Mouse (Mus musculus): ENCODE measurements around the gene Mt2. TPM values are rescaled to one million over a fixed set of nuclear protein-coding genes. Genes with fewer than 3 reads are reported as not detected.

Gene Mt2
- polyA plus RNA-seq, 1 experiment from 2014 or later, result 143 TPM

GRCm38 (mm10) chr8:94206256-94206655 is 33.8 kb downstream of the Mt2 start:
- WGBS, result 79% methylated on average over 8 of the region's 8 CpGs
- Histone ChIP-seq H3K4me2 (replicated peaks; ENCODE audit: low read depth, low read length) (no peak overlapping the region), H3K4me3 (ENCODE audit: low read depth, low read length) (no peak overlapping the region), H3K9ac (replicated peaks; ENCODE audit: low read depth) (no peak overlapping the region), H3K27me3 (replicated peaks; ENCODE audit: insufficient read depth, low read length) (no peaks in the 10 kb centered on the region), H3K4me1 (ENCODE audit: insufficient read depth, low read depth, low read length) (no peaks in the 10 kb centered on the region), H3K36me3 (ENCODE audit: insufficient read depth, low read length) (no peaks in the 10 kb centered on the region), H3K27ac (ENCODE audit: low read length) (no peak overlapping the region), H3K9me3 (ENCODE audit: low read length) (no peaks in the 10 kb centered on the region)
- ATAC-seq, result no peak; the same call in 1 of the 2 replicates
- no peak for TF ChIP-seq EP300 (IDR thresholded peaks at IDR 0.05)
- TF ChIP-seq CTCF (IDR thresholded peaks at IDR 0.05), result no peak
- no peak for DNase-seq (ENCODE audit: low spot score)

- H3K9me3 ChIP-seq (ENCODE audit: low read length), result no peaks in the 10 kb centered on the region
- no peak overlapping the region for H3K9ac ChIP-seq (replicated peaks; ENCODE audit: low read depth)
- no peaks in the 10 kb centered on the region for H3K27me3 ChIP-seq (replicated peaks; ENCODE audit: insufficient read depth, low read length)
- WGBS, result 50% methylated on average over 2 of the region's 2 CpGs
- H3K4me1 ChIP-seq (ENCODE audit: insufficient read depth, low read depth, low read length), result no peaks in the 10 kb centered on the region
- DNase-seq (ENCODE audit: low spot score) (no peak), ATAC-seq (no peak)
- no peak overlapping the region for H3K27ac ChIP-seq (ENCODE audit: low read length)
- TF ChIP-seq EP300 (IDR thresholded peaks at IDR 0.05), result no peak
- TF ChIP-seq CTCF (IDR thresholded peaks at IDR 0.05), result no peak
- H3K4me2 ChIP-seq (replicated peaks; ENCODE audit: low read depth, low read length), result no peak overlapping the region
- no peak overlapping the region for H3K4me3 ChIP-seq (ENCODE audit: low read depth, low read length)
- no peaks in the 10 kb centered on the region for H3K36me3 ChIP-seq (ENCODE audit: insufficient read depth, low read length)
Measured at GRCm38 (mm10) chr8:94207491-94207890, 35.0 kb downstream of the Mt2 start.

- Histone ChIP-seq H3K36me3 (ENCODE audit: insufficient read depth, low read length) (no peaks in the 10 kb centered on the region), H3K4me2 (replicated peaks; ENCODE audit: low read depth, low read length) (no peak overlapping the region), H3K4me3 (ENCODE audit: low read depth, low read length) (no peak overlapping the region), H3K9me3 (ENCODE audit: low read length) (no peaks in the 10 kb centered on the region), H3K4me1 (ENCODE audit: insufficient read depth, low read depth, low read length) (0 out of 2 replicates have a peak, but pooled peaks cover 4% of the 10 kb centered on the region), H3K9ac (replicated peaks; ENCODE audit: low read depth) (no peak overlapping the region), H3K27ac (ENCODE audit: low read length) (no peak overlapping the region), H3K27me3 (replicated peaks; ENCODE audit: insufficient read depth, low read length) (no peaks in the 10 kb centered on the region)
- TF ChIP-seq CTCF (IDR thresholded peaks at IDR 0.05), result no peak
- no peak for TF ChIP-seq EP300 (IDR thresholded peaks at IDR 0.05)
- 66% methylated on average over 6 of the region's 6 CpGs for WGBS
- ATAC-seq (no peak), DNase-seq (ENCODE audit: low spot score) (no peak)
Measured at GRCm38 (mm10) chr8:94209639-94210038, 37.2 kb downstream of the Mt2 start.

GRCm38 (mm10) chr8:94210225-94210624 is 37.8 kb downstream of the Mt2 start:
- no peak overlapping the region for H3K4me2 ChIP-seq (replicated peaks; ENCODE audit: low read depth, low read length)
- H3K9ac ChIP-seq (replicated peaks; ENCODE audit: low read depth), result no peak overlapping the region
- 0 out of 2 replicates have a peak, but pooled peaks cover 7% of the 10 kb centered on the region for H3K4me1 ChIP-seq (ENCODE audit: insufficient read depth, low read depth, low read length)
- H3K9me3 ChIP-seq (ENCODE audit: low read length), result no peaks in the 10 kb centered on the region
- H3K36me3 ChIP-seq (ENCODE audit: insufficient read depth, low read length), result no peaks in the 10 kb centered on the region
- DNase-seq (ENCODE audit: low spot score) (no peak), ATAC-seq (no peak)
- no peak overlapping the region for H3K27ac ChIP-seq (ENCODE audit: low read length)
- TF ChIP-seq CTCF (IDR thresholded peaks at IDR 0.05) (no peak), EP300 (IDR thresholded peaks at IDR 0.05) (no peak)
- WGBS, result 71% methylated on average over 3 of the region's 3 CpGs
- no peak overlapping the region for H3K4me3 ChIP-seq (ENCODE audit: low read depth, low read length)
- H3K27me3 ChIP-seq (replicated peaks; ENCODE audit: insufficient read depth, low read length), result no peaks in the 10 kb centered on the region

- Histone ChIP-seq H3K9me3 (ENCODE audit: low read length) (no peaks in the 10 kb centered on the region), H3K36me3 (ENCODE audit: insufficient read depth, low read length) (no peaks in the 10 kb centered on the region), H3K4me1 (ENCODE audit: insufficient read depth, low read depth, low read length) (0 out of 2 replicates have a peak, but pooled peaks cover 8% of the 10 kb centered on the region), H3K4me3 (ENCODE audit: low read depth, low read length) (no peak overlapping the region), H3K4me2 (replicated peaks; ENCODE audit: low read depth, low read length) (peak overlapping the region; percentile 83), H3K9ac (replicated peaks; ENCODE audit: low read depth) (no peak overlapping the region), H3K27me3 (replicated peaks; ENCODE audit: insufficient read depth, low read length) (no peaks in the 10 kb centered on the region), H3K27ac (ENCODE audit: low read length) (peak overlapping the region; percentile 34)
- DNase-seq (ENCODE audit: low spot score) (no peak), ATAC-seq (no peak)
- no peak for TF ChIP-seq CTCF (IDR thresholded peaks at IDR 0.05)
- 49% methylated on average over 6 of the region's 6 CpGs for WGBS
Measured at GRCm38 (mm10) chr8:94213819-94214218, 41.4 kb downstream of the Mt2 start.

GRCm38 (mm10) chr8:94214252-94215173 is 42.0 kb downstream of the Mt2 start, which contains the start of gene Nup93:
Gene Nup93 (plus strand): TSS chr8:94214564.
- Histone ChIP-seq H3K9ac (replicated peaks; ENCODE audit: low read depth) (peak within 1 kb of the TSS; percentile 63), H3K4me3 (ENCODE audit: low read depth, low read length) (peak within 1 kb of the TSS; percentile 57), H3K4me2 (replicated peaks; ENCODE audit: low read depth, low read length) (peak within 1 kb of the TSS; percentile 83), H3K4me1 (ENCODE audit: insufficient read depth, low read depth, low read length) (0 out of 2 replicates have a peak, but pooled peaks cover 8% of the 10 kb centered on the region), H3K27me3 (replicated peaks; ENCODE audit: insufficient read depth, low read length) (no peaks in the 10 kb centered on the region), H3K36me3 (ENCODE audit: insufficient read depth, low read length) (no peaks in the 10 kb centered on the region), H3K9me3 (ENCODE audit: low read length) (no peaks in the 10 kb centered on the region), H3K27ac (ENCODE audit: low read length) (peak within 1 kb of the TSS; percentile 69)
- WGBS, result under 1% methylated on average over 68 of the region's 68 CpGs
- no peak for TF ChIP-seq EP300 (IDR thresholded peaks at IDR 0.05)
- no peak for TF ChIP-seq CTCF (IDR thresholded peaks at IDR 0.05)
- ATAC-seq, result peak; percentile 99
- peak; percentile 98 for DNase-seq (ENCODE audit: low spot score)

Other genes starting within 250 kb of the Mt2 start
- gene Amfr, start 159.8 kb upstream of the Mt2 start, polyA plus RNA-seq (2015; fragmentation: Nextera tagmentation; extraction: Ambion mirVana), result 57.4 and 61.6 TPM in 2 replicates
- gene Nudt21, start 135.6 kb upstream of the Mt2 start, polyA plus RNA-seq (2015; fragmentation: Nextera tagmentation; extraction: Ambion mirVana), result 53.9 and 55.0 TPM in 2 replicates
- 6.1 and 7.0 TPM in 2 replicates for gene Ogfod1, start 135.5 kb upstream of the Mt2 start, polyA plus RNA-seq (2015; fragmentation: Nextera tagmentation; extraction: Ambion mirVana)
- 7.3 and 9.5 TPM in 2 replicates for gene Bbs2, start 73.7 kb upstream of the Mt2 start, polyA plus RNA-seq (2015; fragmentation: Nextera tagmentation; extraction: Ambion mirVana)
- gene Mt4, start 35.5 kb upstream of the Mt2 start, polyA plus RNA-seq (2015; fragmentation: Nextera tagmentation; extraction: Ambion mirVana), result not detected in 2 replicates
- 2.6 TPM in 2 replicates for gene Mt3, start 20.1 kb upstream of the Mt2 start, polyA plus RNA-seq (2015; fragmentation: Nextera tagmentation; extraction: Ambion mirVana)
- 836 and 858 TPM in 2 replicates for gene Mt1, start 6.4 kb downstream of the Mt2 start, polyA plus RNA-seq (2015; fragmentation: Nextera tagmentation; extraction: Ambion mirVana)
- gene Nup93, start 41.9 kb downstream of the Mt2 start, polyA plus RNA-seq (2015; fragmentation: Nextera tagmentation; extraction: Ambion mirVana), result 26.7 and 27.1 TPM in 2 replicates
- gene Slc12a3, start 156.5 kb downstream of the Mt2 start, polyA plus RNA-seq (2015; fragmentation: Nextera tagmentation; extraction: Ambion mirVana), result 0.11 and 0.12 TPM in 2 replicates
- 179 and 217 TPM in 2 replicates for gene Herpud1, start 213.8 kb downstream of the Mt2 start, polyA plus RNA-seq (2015; fragmentation: Nextera tagmentation; extraction: Ambion mirVana)

Measured in lung, postnatal 0 days (tissue).